Mouse (Mus musculus) adrenal gland, adult 2 months (tissue): ENCODE results near the gene Tfip11. TPM values are rescaled to one million over a fixed set of nuclear protein-coding genes. Genes with fewer than 3 reads are reported as not detected.

Experiments
- DNase-seq: peaks from one replicate; pipeline ENCODE4 v3.0.0; 2021
- long read RNA-seq: library from polyadenylated mRNA; stranded (forward); transcript quantifications from one replicate; pipeline ENCODE4 v2.0.0, GENCODE M21; 2021
- polyA plus RNA-seq: library from polyadenylated mRNA; depleted of rRNA; stranded (reverse); fragments of >200 nt; gene quantifications from 2 replicates; pipeline ENCODE4 v1.2.3, GENCODE M21; 2012; rRNA removed
- total RNA-seq, 2 experiments: library from RNA; stranded (reverse); gene quantifications; 2 replicates each; pipeline ENCODE4 v1.2.3; 2021

The Tfip11 gene
- 10 to 100 TPM; 30.3 to 38.7 TPM for total RNA-seq
- 36.6 and 38.1 TPM in 2 replicates for polyA plus RNA-seq
- long read RNA-seq, transcript Tfip11-201 (14 exons, 3,560 nt): major isoform, 23 of 37 reads
- long read RNA-seq, partial matches to known transcripts: 10 of 37 reads
- long read RNA-seq, other reads (novel, unspliced or antisense): 4 of 37 reads

DNA sequence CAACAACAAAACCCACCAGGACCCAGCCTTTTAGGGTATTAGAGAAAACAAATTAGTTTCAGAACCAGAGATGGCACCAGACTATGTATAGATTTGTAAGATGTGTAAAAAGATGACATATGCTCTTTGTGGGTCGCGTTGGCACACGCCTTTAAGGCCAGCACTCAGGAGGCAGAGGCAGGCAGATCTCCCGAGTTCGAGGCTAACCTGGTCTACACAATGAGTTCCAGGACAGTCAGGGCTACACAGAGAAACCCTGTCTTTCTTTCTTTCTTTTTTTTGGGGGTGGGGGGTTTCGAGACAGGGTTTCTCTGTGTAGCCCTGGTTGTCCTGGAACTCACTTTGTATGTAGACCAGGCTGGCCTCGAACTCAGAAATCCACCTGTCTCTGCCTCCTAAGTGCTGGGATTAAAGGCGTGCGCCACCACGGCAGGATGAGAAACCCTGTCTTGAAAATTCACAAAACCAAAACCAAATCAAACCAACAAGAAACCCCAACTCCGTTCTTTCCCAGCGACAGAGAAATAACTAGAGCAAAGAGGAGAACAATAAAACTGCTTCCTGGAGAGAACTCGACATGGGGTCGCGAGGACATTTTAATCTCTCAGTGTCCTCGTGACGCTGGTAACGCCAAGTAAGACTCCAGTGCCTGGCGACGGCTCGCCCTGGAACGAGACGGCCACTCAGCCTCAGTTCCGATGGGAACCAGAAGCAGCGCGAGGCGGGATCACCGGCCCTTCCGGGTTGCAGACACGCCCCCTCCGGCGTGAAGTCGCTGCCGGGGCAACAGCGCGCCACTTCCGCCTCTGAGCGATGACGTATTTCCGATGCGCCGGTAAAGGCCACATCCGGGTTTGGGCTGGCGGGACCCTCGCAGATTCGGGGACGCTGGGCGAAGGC is at the start of gene Tfip11:
Gene Tfip11 (plus strand): TSS at position 813 of the 900 bp plus-strand sequence.
- DNase-seq: peak; percentile 96

DNA sequence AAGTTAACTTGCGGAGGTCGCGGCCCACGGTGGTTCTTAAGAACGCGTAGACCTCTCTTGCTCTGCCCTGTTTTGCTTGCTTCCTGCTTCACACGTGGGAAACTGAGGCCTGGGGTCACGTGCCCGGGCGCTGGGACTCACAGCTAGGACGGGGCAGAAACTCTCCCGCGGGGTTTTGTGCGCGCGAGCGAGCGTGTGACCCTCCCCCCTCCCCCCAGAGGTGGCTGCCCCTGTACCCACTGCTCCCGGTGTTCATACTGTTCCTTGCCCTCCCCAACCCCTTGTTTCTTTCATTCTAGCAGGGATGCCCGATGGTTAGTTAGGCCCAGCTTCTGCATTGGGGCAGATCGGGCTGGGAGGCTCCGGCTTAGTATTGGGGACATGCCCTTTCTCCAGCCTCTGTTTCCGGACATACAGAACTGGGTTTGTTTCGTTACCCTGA is 49.2 kb upstream of the Tfip11 start:
- no peak for DNase-seq

- peak; percentile 51 for DNase-seq
Measured at GRCm38 (mm10) chr5:112277906-112278470, 48.2 kb upstream of the Tfip11 start.

DNA sequence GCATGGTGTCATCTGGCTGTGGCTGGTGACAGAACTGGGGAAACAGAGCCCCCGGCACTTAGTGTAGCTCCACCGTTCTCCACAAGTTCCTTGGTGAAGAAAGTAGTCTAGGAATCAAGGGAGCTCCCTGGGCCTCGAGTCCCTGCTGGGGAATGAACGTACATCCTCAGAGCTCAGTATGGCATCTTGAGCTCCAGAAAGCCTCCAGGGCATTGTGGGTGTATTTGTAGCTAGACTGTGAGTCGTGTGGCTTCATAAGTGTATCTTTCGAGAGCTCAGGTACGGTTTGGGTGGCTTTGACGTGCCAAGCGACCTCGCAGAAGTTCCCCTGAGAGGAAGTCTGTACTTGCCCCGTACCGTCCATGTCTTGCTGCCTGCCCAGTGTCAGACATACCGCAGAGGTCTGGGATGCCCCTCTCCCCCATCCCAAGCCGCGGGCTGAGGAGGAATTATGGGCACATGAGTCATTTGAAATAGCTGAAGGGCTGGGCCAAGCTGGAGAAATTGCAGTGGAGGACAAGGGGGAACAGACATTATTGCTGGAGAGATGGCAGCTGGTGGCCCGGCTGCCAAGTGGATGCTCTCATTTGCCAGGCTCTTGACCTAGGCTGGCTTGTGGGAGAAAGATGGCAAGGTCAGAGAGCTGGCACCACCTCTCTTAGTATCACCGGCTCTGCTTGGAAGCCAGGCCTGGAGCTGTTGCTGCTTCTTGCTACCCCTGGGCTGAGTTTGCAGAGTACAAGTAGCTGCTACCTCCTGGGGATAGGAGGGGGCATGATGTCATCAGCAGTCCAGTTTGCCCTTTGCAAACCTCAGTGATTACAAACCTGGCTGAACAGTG is 46.8 kb upstream of the Tfip11 start:
- DNase-seq: peak; percentile 88

- DNase-seq: peak; percentile 60
Measured at GRCm38 (mm10) chr5:112280151-112280550, 46.0 kb upstream of the Tfip11 start.

GRCm38 (mm10) chr5:112280863-112281660 is 45.1 kb upstream of the Tfip11 start:
- DNase-seq: peak; percentile 58

GRCm38 (mm10) chr5:112281676-112282075 is 44.5 kb upstream of the Tfip11 start:
- DNase-seq: no peak

DNA sequence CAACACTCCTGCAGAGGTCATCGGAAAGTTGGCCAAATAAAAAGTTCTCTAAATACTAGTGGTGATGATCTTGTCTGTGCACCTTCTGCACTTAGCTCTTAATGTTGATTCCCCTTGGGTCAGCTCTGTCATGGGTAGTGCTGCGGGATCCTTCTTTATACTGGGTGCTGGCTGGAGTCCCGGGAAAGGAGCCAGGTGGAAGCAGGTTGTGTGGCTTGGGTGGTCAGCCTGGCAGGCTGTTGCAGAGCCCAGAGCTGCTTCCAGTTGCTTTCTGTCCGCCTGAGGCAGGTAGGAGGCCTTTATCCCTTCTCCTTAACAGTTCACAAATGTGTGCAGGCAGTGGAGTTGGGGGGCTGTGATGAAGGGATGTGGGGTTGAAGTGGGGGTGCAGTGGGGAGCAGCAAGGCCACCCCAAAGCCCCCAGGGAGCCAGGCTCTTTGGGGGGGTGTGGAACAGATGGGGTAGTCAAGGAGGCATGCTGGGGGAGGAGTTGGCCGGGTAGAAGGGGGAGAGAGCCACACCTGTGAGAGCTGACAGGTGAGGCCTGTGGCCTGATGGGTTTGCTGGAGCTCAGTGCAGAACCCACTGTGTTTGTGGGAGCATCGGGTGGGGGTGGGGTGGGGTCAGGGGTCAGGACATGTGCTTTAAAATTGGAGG is 43.9 kb upstream of the Tfip11 start:
- no peak for DNase-seq

DNA sequence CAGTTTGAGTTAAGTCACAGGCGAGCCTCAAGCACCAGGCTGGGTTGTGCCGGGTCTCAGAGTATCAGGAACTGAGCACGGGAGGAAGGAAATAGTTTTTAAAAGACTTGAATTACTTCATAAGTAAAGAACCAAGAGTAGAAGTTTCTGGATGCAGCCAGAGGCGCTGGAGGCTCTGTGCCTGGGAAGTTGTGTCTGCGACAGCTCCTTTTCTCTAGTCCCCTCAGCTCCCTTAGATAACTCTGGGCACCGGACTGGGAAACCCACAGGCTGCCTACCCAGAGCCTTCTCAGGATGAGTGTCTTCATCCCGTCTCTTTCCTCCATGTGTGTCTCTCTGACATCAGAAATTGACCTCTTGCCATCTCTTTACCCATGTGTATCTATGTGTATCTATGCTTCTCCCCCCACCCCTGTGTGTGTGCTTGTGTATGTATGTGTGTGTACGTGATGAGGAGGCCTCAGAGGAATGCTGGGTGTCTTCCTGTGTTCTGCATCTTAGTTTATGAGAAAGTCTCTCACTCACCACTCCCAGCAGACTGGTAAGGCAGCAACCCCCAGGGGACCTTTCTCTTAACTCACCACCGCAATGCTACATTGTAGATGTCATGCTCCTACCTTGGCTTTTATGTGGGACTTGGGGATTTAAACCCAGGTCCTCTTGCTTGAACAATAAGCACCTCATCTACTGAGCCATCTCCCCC is 43.2 kb upstream of the Tfip11 start:
- no peak for DNase-seq

DNA sequence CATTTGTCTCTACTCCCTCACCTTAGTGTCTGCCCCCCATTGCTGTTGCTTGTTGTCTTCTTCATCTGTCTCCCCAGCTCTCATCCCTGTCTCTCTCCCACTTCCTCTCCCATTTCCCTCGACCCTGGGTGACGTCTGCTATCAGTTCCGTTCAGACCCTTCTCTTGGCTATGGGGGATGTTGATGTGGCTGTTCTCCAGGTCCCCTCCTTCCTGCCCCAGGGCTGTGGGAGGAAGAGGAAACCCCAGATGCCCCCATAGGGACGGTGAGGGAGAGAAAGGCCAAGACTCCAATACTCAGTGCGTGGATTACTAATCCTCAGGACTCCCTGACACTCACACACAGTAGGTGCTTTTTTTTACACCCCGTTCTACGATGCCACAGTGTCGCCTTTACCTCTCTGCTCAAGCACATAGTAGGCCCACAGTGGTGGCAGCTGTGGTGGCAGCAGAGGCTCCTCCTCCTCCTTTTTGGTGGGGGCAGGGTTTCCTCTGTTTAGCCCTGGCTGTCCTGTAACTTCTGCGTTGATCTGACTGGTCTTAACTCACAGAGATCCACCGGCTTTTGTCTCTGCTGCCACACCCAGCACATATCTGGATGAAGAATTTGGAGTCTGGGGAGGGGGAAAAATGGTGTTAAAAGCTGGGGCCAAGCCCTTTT is 42.5 kb upstream of the Tfip11 start:
- peak; percentile 65 for DNase-seq

GRCm38 (mm10) chr5:112284203-112284582 is 42.0 kb upstream of the Tfip11 start:
- DNase-seq: no peak

DNA sequence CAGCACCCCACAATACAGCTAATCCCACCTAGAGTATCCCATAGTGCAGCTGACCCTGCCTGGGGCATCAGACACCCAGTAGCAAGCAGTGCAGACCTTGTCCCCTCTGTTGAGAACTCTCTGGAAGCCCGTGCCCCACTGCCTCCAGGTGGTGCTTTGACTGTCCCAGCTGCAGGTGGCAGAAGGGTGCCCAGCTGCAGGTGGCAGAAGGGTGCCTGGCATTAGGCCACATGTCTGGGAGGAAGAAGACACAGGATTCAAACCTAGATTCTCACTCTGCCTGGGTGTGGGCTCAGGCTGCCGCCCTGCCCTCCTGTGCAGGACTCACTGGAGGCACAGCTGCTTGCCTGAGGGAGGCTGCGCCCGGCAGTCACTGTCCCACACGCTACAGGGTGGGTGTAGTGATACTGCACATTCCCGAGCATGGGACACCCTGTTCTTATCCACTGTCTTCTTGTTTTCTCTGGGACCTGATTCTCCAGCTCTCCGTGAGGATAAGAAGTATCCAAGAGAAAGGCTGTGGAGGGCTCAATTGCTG is 40.5 kb upstream of the Tfip11 start:
- DNase-seq: no peak

DNA sequence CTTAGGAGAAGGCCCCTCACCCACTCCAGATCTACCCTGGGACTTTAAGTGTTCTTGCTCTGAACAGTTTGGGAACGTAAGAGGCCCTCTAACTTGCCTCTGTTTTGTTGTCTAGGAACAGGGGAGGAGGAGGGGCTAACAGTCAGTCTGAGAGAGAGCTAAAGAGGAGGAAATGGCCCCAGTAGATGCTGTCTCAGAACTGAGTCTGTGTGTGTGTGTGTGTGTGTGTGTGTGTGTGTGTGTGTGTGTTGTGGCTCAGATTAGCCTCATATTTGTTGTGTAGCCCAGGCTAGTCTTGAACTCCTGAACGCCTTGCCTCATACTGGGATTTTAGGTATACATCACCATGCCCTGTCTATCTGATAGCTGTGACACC is 39.6 kb upstream of the Tfip11 start:
- DNase-seq: no peak

DNA sequence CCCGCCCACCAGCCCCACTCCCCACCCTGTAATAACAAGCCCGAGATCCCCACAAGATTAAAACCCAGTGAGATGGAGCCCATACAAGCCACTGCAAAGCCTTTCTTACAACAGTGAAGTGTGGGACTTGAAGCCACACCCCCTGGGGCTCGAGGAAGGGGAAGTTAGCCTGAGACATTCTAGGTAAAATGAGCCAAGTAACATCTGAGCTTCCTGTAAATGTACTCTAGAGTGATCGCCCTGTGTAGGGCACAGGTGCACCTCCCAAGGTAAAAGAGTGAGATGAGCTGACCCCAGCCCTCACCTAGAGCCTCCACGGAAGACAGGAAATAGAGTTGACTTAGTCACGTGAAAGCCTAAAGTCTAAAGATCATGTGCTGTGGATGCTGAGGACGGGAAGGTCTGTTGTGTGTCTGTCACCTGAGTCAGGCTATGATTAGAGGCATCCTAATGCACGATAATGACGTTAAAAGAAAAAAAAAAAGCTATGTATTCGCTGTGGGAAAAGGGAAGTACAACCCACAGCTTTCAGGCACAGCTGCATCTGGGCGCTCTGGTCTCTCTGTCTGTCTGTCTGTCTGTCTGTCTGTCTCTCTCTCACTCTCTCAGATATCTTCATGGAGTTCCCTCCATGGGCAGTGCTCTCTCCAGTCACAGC is 39.0 kb upstream of the Tfip11 start:
- no peak for DNase-seq

DNA sequence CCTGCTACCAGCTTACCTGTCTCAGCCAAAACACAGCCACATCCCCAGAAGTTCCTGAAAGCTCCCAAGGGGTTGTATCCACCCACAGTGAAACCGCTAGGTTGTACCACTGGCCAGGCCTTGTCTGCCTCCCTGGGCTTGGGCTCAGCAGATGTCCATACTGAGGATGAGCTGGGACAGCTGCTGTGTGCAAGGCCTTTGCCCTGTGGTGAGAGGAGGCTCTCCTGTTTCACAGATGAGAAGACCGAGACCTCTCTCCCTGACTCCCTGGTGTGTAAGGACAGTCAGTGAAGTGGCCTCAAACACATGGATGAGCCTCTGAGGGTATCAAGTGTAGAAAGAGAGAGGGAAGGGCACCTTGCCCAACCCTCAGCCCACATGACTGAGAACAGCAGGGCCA is 38.5 kb upstream of the Tfip11 start:
- no peak for DNase-seq

DNA sequence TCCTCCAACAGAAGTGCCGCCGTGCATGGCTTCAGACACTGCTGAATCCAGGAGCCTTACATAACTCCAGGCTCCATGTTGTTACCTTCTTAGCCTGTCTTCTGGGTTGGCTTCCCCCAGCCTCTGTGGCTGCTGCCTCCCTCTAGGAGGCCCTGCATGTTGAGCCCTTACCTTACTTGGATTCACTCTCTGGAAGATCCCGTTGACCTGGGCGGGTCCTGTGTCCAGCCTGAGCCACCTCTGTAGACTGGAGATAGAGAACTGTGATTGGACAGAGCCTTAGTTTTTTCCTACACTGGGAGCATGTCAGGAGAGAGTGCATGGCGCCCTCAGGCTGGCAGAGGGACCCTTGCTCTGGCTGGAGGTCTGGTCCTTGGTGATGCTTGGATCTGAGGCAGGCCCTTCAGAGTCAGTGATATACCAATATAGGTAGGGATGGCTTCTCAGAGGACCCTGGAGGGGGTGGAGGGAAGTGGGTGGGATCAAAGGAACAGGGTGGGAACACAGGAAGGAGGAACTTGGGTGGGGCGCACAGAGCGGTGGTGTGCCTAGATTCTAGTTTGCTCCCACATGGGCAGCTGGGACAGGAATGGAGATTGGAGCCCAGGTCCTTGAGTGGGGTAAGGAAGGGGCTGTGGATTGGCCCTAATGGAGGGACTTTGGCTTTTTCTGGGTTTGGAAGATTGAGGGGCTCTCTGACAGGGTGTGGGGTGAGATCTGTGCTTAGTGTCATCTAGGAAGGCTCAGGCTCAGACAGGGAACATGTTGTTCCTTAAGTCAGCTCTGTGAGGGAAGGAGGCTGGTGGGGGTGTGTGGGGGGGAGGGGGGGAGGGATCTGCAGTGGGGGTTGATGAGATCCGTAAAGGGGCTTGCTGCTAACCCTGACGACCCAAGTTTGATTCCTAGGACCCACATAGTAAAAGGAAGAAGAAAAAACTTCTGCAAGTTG is 37.7 kb upstream of the Tfip11 start:
- DNase-seq: peak; percentile 46

DNA sequence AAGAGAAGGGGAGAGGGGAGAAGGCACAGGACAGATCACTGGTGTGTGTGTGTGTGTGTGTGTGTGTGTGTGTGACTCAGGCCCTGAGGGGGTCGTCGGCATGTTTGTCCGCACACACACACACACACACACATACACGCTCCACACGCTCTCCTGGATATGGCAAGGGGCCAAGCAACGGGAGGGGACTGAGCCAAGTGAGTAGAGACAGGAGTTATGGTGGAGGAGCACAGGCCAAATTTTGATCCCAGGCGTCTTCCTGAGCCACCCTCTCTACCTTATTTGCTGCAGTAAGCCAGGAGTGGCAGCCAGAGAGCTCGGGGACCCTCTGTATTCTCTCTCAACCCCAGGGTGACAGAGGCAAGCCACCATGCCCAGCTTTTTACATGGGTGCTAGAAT is 36.9 kb upstream of the Tfip11 start:
- DNase-seq: peak; percentile 70
